Mouse (Mus musculus): Measurements from ENCODE around the gene Cd209e.

DNA sequence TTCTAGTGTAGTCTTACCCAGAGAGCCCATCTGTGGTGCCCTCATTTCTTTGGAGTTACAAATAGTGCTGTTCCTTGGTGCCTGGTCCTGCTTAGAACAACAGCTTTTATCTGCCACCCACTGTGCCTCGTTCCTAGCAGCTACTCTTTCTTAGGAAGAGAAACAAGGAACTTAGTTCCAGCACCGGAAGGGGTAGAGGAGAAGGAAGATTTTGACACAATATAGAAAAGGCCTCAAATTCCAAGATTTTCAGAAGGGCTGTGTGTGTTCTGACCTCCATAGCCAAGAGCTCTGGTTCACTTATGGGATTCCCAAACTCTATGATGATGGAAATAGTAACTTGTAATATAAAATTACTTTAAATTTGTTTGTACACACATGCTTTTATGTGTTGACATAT, at the start of gene Cd209e:
- TF ChIP-seq CTCF (IDR thresholded peaks at IDR 0.05; ENCODE audit: low read depth), result no peak
- TF ChIP-seq EP300 (optimal IDR thresholded peaks at IDR 0.05), result no peak
